13 mouse cellular contexts compared by ENCODE assay signal in the genomic region with DNA sequence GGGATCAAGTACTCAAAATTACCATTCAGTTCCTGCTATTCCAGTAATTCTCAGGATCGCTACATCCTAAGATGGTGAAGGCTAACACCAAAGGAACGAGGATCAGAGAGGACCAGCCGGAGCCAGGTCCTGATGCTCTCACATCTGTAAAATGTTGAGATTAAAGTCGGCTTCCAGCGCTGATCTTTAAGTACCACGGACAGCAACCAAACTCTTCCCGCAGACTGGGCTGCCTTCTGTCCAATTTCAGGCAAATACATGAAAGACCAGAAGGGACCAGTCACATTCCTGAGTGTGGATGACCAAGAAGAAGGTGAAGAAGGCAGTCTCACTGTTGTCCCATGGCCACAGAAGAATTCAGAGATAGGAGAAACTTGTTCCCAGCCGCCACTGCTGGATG.
DNase-seq lines count a peak whose midpoint lies in the region; ATAC-seq lines count a peak whose summit lies in the region.
"Had no signal": no experiment of that assay in that cellular context is flagged by ENCODE, and none has a peak within 500 bp of the region (broad histone marks: within the 10 kb centered on the region; RNA-seq: fewer than 3 reads in every experiment).

No protein-coding gene starts in this region.

- no peaks in the 10 kb centered on the region for H3K36me3 ChIP-seq in embryonic facial prominence, embryonic 14.5 days (ENCODE audit: control insufficient read depth, insufficient read depth, low read length)
- H3K36me3 ChIP-seq in liver, embryonic 12.5 days, result no peaks in the 10 kb centered on the region
- H3K36me3 ChIP-seq: embryonic facial prominence, embryonic 13.5 days; limb, embryonic 13.5 days had no signal

- H3K27me3 ChIP-seq in embryonic facial prominence, embryonic 14.5 days (replicated peaks; ENCODE audit: control insufficient read depth, insufficient read depth, low read length), result no peaks in the 10 kb centered on the region; the same call in 1 of the 2 replicates
- no peaks in the 10 kb centered on the region for H3K27me3 ChIP-seq in liver, embryonic 12.5 days (replicated peaks)

- no peak for ATAC-seq in embryonic facial prominence, embryonic 14.5 days (ENCODE audit: low read depth)
- no peak for ATAC-seq in liver, embryonic 12.5 days

- no peak overlapping the region for H3K4me2 ChIP-seq in embryonic facial prominence, embryonic 14.5 days (ENCODE audit: low read depth, low read length)
- H3K4me2 ChIP-seq in liver, embryonic 12.5 days, result no peak overlapping the region
- H3K4me2 ChIP-seq: embryonic facial prominence, embryonic 13.5 days; heart, embryonic 11.5 days; limb, embryonic 13.5 days had no signal

- no peak overlapping the region for H3K9ac ChIP-seq in embryonic facial prominence, embryonic 14.5 days (ENCODE audit: low read depth, low read length)
- no peak overlapping the region for H3K9ac ChIP-seq in liver, embryonic 12.5 days
- H3K9ac ChIP-seq: embryonic facial prominence, embryonic 13.5 days; limb, embryonic 13.5 days had no signal

- 18% methylated on average over 8 of the region's 8 CpGs for WGBS in embryonic facial prominence, embryonic 14.5 days
- WGBS in liver, embryonic 12.5 days (ENCODE audit: insufficient replicate concordance), result 20% methylated on average over 8 of the region's 8 CpGs

- no peaks in the 10 kb centered on the region for H3K4me1 ChIP-seq in embryonic facial prominence, embryonic 14.5 days (ENCODE audit: control insufficient read depth, insufficient read depth, low read length)
- no peaks in the 10 kb centered on the region for H3K4me1 ChIP-seq in liver, embryonic 12.5 days
- H3K4me1 ChIP-seq: embryonic facial prominence, embryonic 13.5 days; limb, embryonic 13.5 days had no signal

- peak; percentile 25 for DNase-seq in kidney, postnatal 14 days
- no peak for DNase-seq in kidney, adult 11 months
- DNase-seq in ES-CJ7 (ENCODE audit: low read depth, low spot score), result peak; percentile 39
- peak; percentile 65 for DNase-seq in NIH3T3 (ENCODE audit: low read depth)
- DNase-seq in embryonic facial prominence, embryonic 14.5 days (ENCODE audit: low spot score), result peak; percentile 56
- no peak for DNase-seq in gastrocnemius, adult 8-10 months (ENCODE audit: low spot score in 2 of 2)
- DNase-seq in thymus, adult 18-20 months, result no peak
- DNase-seq: cerebellum, adult 11 months had no signal

- no peaks in the 10 kb centered on the region for H3K9me3 ChIP-seq in embryonic facial prominence, embryonic 14.5 days (ENCODE audit: control insufficient read depth, low read length)
- no peaks in the 10 kb centered on the region for H3K9me3 ChIP-seq in liver, embryonic 12.5 days (replicated peaks)
- H3K9me3 ChIP-seq: embryonic facial prominence, embryonic 13.5 days; limb, embryonic 13.5 days had no signal

- H3K27ac ChIP-seq in embryonic facial prominence, embryonic 14.5 days (replicated peaks; ENCODE audit: low read depth, low read length), result no peak overlapping the region
- no peak overlapping the region for H3K27ac ChIP-seq in liver, embryonic 12.5 days
- H3K27ac ChIP-seq: embryonic facial prominence, embryonic 13.5 days; limb, embryonic 13.5 days; macrophage had no signal

- no peak overlapping the region for H3K4me3 ChIP-seq in embryonic facial prominence, embryonic 14.5 days (ENCODE audit: low read depth, low read length)
- H3K4me3 ChIP-seq in liver, embryonic 12.5 days, result no peak overlapping the region
- H3K4me3 ChIP-seq: embryonic facial prominence, embryonic 13.5 days; limb, embryonic 13.5 days had no signal

Comparison
In these comparisons a context has a peak if more than half of its experiments do, and no peak if none do; other contexts are left out.
1. DNase-seq: peak in kidney, postnatal 14 days (single experiment), ES-CJ7 (single experiment), NIH3T3 (single experiment) and embryonic facial prominence, embryonic 14.5 days (single experiment); none in kidney, adult 11 months (single experiment), gastrocnemius, adult 8-10 months (0 of 2) and thymus, adult 18-20 months (0 of 2).